Mouse (Mus musculus): ENCODE measurements around the gene Lrp6.

GRCm38 (mm10) chr6:134531950-134532349, 34.8 kb downstream of the Lrp6 start:
- TF ChIP-seq CTCF (IDR thresholded peaks at IDR 0.05) (no peak), EP300 (IDR thresholded peaks at IDR 0.05; ENCODE audit: insufficient read depth, low read depth, low read length) (no peak)
